Mouse (Mus musculus): ENCODE measurements around the gene Clmn. TPM values are rescaled to one million over a fixed set of nuclear protein-coding genes. Genes with fewer than 3 reads are reported as not detected.

Gene Clmn
- polyA plus RNA-seq, 1 experiment: not detected

DNA sequence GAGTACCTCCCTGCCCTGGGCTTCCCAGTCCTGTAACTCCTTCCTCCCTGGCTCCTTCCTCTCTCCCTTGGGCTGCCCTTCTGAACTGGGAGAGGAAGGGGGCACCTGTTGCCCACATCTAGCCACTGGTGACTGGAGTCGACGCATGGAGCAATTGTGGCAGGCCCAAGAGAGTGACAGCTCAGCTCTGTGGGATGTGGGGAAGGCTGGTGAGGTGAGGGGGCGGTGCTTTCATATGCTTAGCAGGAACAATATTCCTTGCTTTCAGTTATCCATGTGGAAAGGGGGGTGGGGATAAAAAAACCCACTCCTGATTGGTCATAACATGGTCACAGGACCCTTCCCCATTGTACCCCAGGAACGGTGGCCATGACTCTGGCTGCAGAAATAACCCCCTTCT lies 19.9 kb downstream of the Clmn start:
- 62% methylated on average over 4 of the region's 4 CpGs for WGBS
- TF ChIP-seq POLR2A (IDR thresholded peaks at IDR 0.05; ENCODE audit: borderline replicate concordance, control insufficient read depth, low read depth, low read length) (no peak), CTCF (IDR thresholded peaks at IDR 0.05; ENCODE audit: control insufficient read depth, insufficient read depth, low read length) (no peak)
- H3K4me3 ChIP-seq (replicated peaks; ENCODE audit: control insufficient read depth, low read depth, low read length): no peak overlapping the region
- no peaks in the 10 kb centered on the region for H3K4me1 ChIP-seq (ENCODE audit: control insufficient read depth, insufficient read depth, low read length)
- no peak overlapping the region for H3K27ac ChIP-seq (ENCODE audit: control insufficient read depth, insufficient read depth, low read depth, low read length, poor library complexity)

DNA sequence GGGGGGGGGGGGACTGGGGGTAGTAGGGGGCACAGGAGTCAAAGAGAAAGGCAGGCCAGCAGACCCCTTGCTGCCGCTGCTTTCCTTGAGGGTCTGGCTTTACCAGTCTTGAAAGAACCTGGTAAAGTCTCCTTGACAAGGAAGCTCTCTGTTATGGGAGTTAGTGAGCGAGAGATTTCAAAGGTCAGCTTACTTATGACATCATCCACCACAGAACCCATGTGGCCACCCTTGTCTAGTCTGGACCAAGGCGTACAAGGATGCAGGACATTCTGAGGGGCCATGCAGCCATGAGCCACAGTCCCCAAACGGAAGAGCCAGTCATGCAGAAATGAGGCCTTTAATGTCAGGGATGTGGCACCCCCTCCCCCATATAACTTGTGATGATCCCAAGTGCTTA lies 20.6 kb downstream of the Clmn start:
- WGBS: 78% methylated on average over 4 of the region's 4 CpGs
- no peak for TF ChIP-seq CTCF (IDR thresholded peaks at IDR 0.05; ENCODE audit: control insufficient read depth, insufficient read depth, low read length)
- TF ChIP-seq POLR2A (IDR thresholded peaks at IDR 0.05; ENCODE audit: borderline replicate concordance, control insufficient read depth, low read depth, low read length): no peak
- no peak overlapping the region for H3K27ac ChIP-seq (ENCODE audit: control insufficient read depth, insufficient read depth, low read depth, low read length, poor library complexity)
- H3K4me3 ChIP-seq (replicated peaks; ENCODE audit: control insufficient read depth, low read depth, low read length): no peak overlapping the region
- H3K4me1 ChIP-seq (ENCODE audit: control insufficient read depth, insufficient read depth, low read length): no peaks in the 10 kb centered on the region

DNA sequence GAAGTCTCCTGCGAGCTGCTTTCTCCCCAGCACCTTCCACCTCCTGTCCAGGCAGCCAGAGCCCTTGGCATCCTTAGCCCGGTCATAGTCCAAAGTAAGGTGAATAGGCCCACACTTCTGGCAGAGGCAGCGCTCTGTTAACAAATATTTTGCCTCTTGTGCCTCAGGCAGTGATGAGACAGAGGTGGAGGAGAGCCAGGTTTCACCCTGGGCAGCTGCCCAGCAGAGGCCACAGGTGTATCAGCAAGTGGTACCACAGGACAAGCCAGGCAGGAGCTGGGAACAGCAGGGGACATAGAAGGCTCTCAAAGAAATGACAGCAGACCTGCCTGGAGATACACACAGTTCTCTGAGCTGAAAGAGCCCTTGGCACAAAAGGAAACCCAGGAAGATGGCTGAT lies 23.6 kb downstream of the Clmn start:
- no peak overlapping the region for H3K27ac ChIP-seq (ENCODE audit: control insufficient read depth, insufficient read depth, low read depth, low read length, poor library complexity)
- TF ChIP-seq CTCF (IDR thresholded peaks at IDR 0.05; ENCODE audit: control insufficient read depth, insufficient read depth, low read length) (no peak), POLR2A (IDR thresholded peaks at IDR 0.05; ENCODE audit: borderline replicate concordance, control insufficient read depth, low read depth, low read length) (no peak)
- no peaks in the 10 kb centered on the region; the same call in 1 of the 2 replicates for H3K4me1 ChIP-seq (ENCODE audit: control insufficient read depth, insufficient read depth, low read length)
- 77% methylated on average over 3 of the region's 3 CpGs for WGBS
- H3K4me3 ChIP-seq (replicated peaks; ENCODE audit: control insufficient read depth, low read depth, low read length): no peak overlapping the region

DNA sequence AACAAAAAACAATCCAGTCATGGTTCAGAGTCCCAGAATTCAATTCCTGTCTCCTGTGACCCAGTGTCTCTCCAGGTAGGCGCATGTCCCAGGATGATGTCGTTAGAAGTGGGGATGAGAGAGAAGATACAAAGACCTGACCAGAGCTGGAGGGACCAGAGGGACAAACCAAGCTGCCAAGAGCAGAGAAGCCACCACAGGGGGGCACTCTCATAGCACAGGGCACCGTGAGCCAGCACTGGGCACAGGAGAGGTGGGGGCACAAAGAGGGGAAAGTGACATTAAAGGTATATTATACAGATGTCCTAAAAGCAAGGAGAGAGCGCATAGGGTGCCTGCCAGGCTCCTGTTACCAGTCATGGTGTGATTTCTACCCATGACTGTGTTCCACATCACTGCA lies 25.9 kb downstream of the Clmn start:
- TF ChIP-seq POLR2A (IDR thresholded peaks at IDR 0.05; ENCODE audit: borderline replicate concordance, control insufficient read depth, low read depth, low read length): no peak
- TF ChIP-seq CTCF (IDR thresholded peaks at IDR 0.05; ENCODE audit: control insufficient read depth, insufficient read depth, low read length): peak; percentile 15; the same call in 1 of the 2 replicates
- peaks cover 3% of the 10 kb centered on the region; the same call in 1 of the 2 replicates for H3K4me1 ChIP-seq (ENCODE audit: control insufficient read depth, insufficient read depth, low read length)
- WGBS: 59% methylated on average over 4 of the region's 4 CpGs
- no peak overlapping the region for H3K27ac ChIP-seq (ENCODE audit: control insufficient read depth, insufficient read depth, low read depth, low read length, poor library complexity)
- no peak overlapping the region for H3K4me3 ChIP-seq (replicated peaks; ENCODE audit: control insufficient read depth, low read depth, low read length)

DNA sequence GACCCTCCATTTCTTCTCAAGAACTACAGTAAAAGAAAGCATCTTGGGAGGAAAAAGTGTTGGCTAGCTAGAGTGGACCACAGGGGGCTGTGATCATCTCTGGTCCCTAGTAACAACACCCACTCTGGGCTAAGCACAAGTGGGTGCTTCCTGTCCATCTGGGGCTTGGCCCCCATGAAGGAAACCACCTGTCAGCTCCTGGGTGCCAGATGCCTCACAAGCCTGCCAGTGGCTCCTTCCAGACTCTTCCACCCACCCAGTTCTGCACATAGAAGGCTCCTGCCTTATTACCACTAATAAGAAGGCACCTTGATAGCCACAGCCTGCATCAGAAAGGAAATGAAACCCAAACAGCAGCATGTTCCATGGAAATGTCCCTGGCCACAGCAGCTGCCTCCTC lies 26.4 kb downstream of the Clmn start:
- TF ChIP-seq POLR2A (IDR thresholded peaks at IDR 0.05; ENCODE audit: borderline replicate concordance, control insufficient read depth, low read depth, low read length) (no peak), CTCF (IDR thresholded peaks at IDR 0.05; ENCODE audit: control insufficient read depth, insufficient read depth, low read length) (no peak)
- peaks cover 3% of the 10 kb centered on the region; the same call in 1 of the 2 replicates for H3K4me1 ChIP-seq (ENCODE audit: control insufficient read depth, insufficient read depth, low read length)
- no peak overlapping the region for H3K27ac ChIP-seq (ENCODE audit: control insufficient read depth, insufficient read depth, low read depth, low read length, poor library complexity)
- no peak overlapping the region for H3K4me3 ChIP-seq (replicated peaks; ENCODE audit: control insufficient read depth, low read depth, low read length)

DNA sequence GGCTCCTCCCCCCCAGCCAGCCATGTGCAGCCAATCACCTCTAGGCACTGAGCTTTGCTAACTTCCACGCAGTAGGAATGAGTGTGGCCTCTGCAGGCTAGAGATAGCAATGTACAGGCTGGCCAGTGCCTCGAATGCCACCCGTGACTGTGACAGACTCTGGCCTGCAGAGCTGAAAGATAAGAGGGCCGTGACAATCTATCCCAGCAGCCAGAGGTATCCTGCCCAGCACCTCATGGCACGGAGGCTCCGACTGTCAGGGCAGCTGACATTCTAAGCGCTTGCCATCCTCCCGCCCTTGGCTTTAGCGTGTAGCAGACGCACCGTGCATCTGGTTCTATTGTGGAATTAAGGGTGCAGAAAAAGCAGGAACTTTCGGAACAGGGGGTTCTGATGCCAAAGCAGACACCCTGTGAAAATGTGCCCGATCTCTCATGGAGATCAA lies 26.9 kb downstream of the Clmn start:
- TF ChIP-seq CTCF (IDR thresholded peaks at IDR 0.05; ENCODE audit: control insufficient read depth, insufficient read depth, low read length): no peak
- TF ChIP-seq POLR2A (IDR thresholded peaks at IDR 0.05; ENCODE audit: borderline replicate concordance, control insufficient read depth, low read depth, low read length): no peak
- WGBS: 57% methylated on average over 13 of the region's 13 CpGs
- no peak overlapping the region for H3K27ac ChIP-seq (ENCODE audit: control insufficient read depth, insufficient read depth, low read depth, low read length, poor library complexity)
- peaks cover 3% of the 10 kb centered on the region; the same call in 1 of the 2 replicates for H3K4me1 ChIP-seq (ENCODE audit: control insufficient read depth, insufficient read depth, low read length)
- H3K4me3 ChIP-seq (replicated peaks; ENCODE audit: control insufficient read depth, low read depth, low read length): no peak overlapping the region

DNA sequence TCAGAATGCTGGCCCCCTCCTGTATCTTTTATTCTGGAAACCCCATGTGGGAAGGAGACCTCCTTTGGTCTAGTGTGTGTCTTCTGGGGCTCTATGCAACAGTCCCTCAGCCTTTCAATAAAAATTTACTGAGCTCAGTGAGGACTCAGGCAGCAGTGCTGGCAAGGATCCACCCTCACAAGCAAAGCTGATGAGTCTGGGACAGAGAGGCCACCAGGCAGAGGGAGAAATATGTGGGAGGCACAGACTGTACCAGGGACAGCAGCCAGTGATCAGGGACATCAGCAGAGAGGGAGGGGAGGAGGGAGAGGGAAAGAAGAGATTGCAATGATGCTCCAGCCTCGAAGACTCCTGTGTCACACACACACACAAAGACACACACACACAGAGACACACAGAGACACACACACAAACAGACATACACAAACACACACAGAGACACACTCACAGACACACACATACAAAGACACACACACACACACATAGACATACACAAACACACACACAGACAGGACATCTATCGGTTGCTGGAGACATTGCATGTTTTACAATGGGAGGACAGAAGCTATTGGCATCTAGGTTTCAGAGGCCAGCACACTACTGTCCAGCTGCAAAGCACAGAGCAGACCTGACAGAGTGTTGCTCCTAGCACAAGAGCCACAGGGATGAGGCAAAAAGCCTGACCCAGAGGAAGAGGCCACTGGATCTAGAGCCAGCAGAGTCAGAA lies 27.6 kb downstream of the Clmn start:
- 87% methylated on average over 2 of the region's 2 CpGs for WGBS
- Histone ChIP-seq H3K27ac (ENCODE audit: control insufficient read depth, insufficient read depth, low read depth, low read length, poor library complexity) (no peak overlapping the region), H3K4me1 (ENCODE audit: control insufficient read depth, insufficient read depth, low read length) (peaks cover 3% of the 10 kb centered on the region; the same call in 1 of the 2 replicates), H3K4me3 (replicated peaks; ENCODE audit: control insufficient read depth, low read depth, low read length) (no peak overlapping the region)
- no peak for TF ChIP-seq CTCF (IDR thresholded peaks at IDR 0.05; ENCODE audit: control insufficient read depth, insufficient read depth, low read length)
- TF ChIP-seq POLR2A (IDR thresholded peaks at IDR 0.05; ENCODE audit: borderline replicate concordance, control insufficient read depth, low read depth, low read length): no peak

DNA sequence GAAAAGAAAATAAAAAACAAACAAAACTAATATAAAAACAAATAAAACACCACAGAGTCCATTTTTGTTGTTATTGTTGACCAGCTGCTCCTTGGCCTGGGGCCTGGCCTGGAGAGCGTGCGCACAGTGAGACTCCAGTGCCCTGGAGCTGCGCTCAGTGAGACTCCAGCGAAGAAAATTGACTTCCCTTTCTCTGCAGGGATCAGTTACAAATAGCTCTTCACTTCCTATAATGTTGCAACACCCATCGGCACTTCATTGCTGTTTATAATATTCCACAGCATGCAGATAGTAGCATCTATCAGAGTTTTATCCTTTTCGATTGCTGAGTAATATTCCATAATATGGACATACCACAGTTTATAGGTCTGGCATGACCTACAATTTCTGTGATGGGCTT lies 28.6 kb downstream of the Clmn start:
- Histone ChIP-seq H3K4me1 (ENCODE audit: control insufficient read depth, insufficient read depth, low read length) (peaks cover 3% of the 10 kb centered on the region; the same call in 1 of the 2 replicates), H3K27ac (ENCODE audit: control insufficient read depth, insufficient read depth, low read depth, low read length, poor library complexity) (no peak overlapping the region), H3K4me3 (replicated peaks; ENCODE audit: control insufficient read depth, low read depth, low read length) (no peak overlapping the region)
- TF ChIP-seq POLR2A (IDR thresholded peaks at IDR 0.05; ENCODE audit: borderline replicate concordance, control insufficient read depth, low read depth, low read length) (no peak), CTCF (IDR thresholded peaks at IDR 0.05; ENCODE audit: control insufficient read depth, insufficient read depth, low read length) (no peak)
- 35% methylated on average over 6 of the region's 6 CpGs for WGBS

Data from bone marrow, adult 2 months (tissue).